Mouse (Mus musculus) neutrophil, adult 65 days (primary cell): Measurements from ENCODE around the gene Krtap4-2. TPM values are rescaled to one million over a fixed set of nuclear protein-coding genes. Genes with fewer than 3 reads are reported as not detected.

Experiments
- total RNA-seq: library from RNA; stranded (reverse); gene quantifications from 2 replicates; pipeline ENCODE4 v1.2.4, GENCODE M21; 2023

Gene Krtap4-2
- not detected in 2 replicates for total RNA-seq

DNA sequence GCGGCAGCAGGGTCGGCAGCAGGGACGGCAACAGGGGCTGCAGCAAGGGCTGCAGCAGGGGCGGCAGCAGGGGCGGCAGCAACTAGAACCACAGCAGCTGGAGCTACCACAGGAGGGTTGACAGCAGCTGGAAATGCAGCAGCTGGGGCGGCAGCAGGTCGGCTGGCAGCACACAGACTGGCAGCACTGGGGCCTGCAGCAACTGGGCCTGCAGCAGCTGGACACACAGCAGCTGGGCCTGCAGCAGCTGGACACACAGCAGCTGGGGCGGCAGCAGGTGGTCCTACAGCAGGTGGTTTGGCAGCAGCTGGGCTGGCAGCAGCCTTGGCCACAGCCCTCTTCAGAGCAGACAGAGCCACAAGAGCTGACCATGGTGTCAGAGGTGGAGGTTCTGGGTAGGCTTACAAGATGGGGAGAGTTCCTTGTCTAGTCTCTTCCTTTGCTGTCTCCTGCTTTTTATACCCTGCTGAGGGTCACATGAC is at the start of gene Krtap4-2:
Krtap4-2 (minus strand) TSS at position 432 of the 482 bp plus-strand sequence.

DNA sequence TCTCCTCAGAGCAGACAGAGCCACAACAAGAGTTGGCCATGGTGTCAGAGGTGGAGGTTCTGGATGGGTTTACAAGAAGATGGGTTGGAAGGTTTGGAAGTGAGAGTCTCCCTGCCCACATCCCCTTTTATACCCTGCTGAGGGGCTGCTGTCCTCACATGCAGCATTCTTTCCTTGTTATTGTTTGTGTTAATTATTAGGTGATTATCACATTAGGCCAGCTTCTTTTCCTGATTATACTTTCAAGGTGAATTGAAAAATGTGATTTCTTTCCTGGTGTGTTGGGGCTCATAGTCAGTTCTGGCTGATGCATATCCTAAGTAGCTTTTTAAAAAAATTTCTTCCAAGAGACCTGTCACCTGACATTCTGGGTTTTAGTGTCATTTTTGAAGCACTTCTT is 31.0 kb upstream of the Krtap4-2 start, which contains the start of gene Krtap4-6:
Krtap4-6 (minus strand) TSS at position 101 of the 400 bp plus-strand sequence.

DNA sequence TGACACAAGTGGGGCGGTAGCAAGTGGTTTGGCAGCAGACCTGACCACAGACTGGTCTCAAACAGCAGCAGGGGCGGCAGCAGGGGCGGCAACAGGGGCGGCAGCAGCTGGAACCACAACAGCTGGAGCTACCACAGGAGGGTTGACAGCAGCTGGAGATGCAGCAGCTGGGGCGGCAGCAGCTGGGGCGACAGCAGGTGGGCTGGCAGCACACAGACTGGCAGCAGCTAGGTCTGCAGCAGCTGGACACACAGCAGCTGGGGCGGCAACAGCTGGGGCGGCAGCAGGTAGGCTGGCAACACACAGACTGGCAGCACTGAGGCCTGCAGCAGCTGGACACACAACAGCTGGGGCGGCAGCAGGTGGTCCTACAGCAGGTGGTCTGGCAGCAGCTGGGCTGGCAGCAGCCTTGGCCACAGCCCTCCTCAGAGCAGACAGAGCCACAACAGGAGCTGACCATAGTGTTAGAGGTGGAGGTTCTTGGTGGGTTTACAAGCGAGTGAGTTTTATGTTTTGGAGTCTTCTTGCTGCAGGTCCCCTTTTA is 23.7 kb upstream of the Krtap4-2 start, which contains the start of gene Gm11563:
Gm11563 (minus strand) TSS at position 494 of the 544 bp plus-strand sequence.

DNA sequence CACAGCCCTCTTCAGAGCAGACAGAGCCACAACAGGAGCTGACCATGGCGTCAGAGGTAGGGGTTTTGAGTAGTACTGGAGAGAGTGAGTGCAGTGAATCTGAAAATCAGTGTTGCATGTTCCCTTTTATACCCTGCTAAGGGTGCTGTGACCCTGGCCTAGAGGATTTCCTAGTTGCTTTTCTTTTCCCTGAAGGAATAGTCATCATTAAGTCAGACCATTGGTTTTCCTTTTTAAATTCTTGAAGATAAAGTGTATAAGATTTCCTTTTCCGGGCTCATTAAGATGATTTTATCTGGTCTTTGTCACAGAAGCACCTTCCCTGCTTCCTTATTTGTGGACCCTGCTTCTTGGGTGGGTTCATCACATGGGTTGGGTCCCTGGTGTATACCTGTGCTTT is 15.3 kb upstream of the Krtap4-2 start, which contains the start of gene Gm11555:
Gm11555 (minus strand) TSS at position 101 of the 400 bp plus-strand sequence.

DNA sequence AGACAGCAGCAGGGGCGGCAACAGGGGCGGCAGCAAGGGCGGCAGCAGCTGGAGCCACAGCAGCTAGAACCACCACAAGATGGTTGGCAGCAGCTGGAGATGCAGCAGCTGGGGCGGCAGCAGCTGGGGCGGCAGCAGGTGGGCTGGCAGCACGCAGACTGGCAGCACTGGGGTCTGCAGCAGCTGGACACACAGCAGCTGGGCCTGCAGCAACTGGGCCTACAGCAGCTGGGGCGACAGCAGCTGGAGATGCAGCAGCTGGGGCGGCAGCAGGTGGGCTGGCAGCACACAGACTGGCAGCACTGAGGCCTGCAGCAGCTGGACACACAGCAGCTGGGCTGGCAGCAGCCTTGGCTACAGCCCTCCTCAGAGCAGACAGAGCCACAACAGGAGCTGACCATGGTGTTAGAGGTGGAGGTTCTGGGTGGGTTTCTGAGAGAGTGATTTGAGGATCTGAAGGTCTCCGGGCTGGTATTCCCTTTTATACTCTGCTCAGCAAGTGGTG is 8.8 kb upstream of the Krtap4-2 start, which contains the start of gene Krtap4-7:
Krtap4-7 (minus strand) TSS at position 455 of the 505 bp plus-strand sequence.

DNA sequence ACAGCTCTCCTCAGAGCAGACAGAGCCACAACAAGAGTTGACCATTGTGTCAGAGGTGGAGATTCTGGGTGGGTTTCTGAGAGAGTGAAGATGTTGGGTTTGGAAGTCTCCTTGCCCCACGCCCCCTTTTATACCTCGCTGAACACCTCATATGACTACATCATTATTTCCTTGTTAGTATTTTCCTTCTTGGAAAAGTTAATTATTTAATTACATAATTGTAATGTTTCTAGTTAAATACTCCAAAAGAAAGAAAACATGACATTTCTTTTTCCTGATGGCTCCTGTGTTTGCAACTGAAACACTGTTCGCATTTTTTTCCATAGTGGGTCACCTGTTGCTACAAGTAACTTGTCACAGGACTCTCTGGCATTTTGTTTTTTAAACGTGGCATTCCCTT is 6.7 kb downstream of the Krtap4-2 start, which contains the start of gene Krtap4-1:
Krtap4-1 (minus strand) TSS at position 101 of the 400 bp plus-strand sequence.

DNA sequence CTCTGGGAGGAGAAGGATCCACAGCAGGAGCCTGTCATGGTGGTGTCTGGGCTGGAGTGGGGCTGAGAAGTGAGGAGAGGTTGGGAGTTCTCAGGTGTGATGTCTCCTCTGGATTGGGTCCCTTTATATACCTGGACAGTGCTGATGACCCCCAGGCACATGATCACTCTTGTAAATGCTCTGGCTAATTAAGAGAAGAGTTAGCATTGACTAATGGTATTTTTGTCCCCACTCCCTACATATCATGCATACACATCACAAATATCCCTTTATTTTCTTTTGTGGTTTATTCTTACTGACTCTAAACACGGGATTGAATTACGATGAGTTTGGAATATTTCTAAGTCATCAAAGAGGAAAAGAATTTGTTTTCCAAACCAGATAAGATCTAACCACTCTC is 14.5 kb downstream of the Krtap4-2 start, which contains the start of gene Gm11562:
Gm11562 (minus strand) TSS at position 101 of the 400 bp plus-strand sequence.

DNA sequence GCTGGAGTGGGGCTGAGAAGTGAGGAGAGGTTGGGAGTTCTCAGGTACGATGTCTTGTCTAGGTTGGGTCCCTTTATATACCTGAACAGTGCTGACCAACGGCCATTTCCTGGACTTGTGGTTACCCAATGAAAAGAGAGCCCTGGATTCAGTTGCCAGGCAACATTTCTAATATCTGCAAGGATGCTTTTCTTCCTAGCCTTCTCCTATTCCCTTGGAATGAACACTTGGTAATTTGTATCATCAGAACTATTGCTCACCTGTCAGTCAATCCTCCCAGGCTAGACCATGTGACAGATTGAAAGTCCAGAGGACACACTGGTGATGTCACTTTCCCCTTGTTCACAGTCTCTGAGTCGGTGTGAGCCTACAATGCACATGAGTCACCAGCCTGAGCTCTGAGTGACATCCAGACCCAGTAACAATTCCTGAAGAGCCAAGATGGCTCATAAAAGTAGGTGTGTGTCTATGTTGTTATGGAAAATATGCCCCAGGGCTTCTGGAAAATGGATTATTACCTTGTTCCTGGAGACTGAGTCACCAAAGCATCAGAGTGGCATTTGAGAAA is 20.0 kb downstream of the Krtap4-2 start, which contains the start of gene Krtap2-4:
Krtap2-4 (minus strand) TSS at position 51 of the 568 bp plus-strand sequence.

DNA sequence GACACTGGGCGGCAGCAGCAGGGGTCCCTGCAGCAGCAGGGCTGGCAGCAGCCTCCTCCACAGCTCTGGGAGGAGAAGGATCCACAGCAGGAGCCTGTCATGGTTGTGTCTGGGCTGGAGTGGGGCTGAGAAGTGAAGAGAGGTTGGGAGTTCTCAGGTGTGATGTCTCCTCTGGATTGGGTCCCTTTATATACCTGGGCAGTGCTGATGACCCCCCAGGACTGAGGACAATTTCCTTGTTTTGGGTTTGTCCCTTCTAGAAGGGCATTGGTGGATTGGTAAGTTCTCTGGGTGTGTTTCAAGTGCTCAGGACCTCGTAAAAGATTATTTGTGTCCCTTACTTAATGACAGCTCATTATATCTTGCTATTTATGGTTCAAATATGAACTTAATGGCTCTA is 24.8 kb downstream of the Krtap4-2 start, which contains the start of gene Gm11937:
Gm11937 (minus strand) TSS at position 101 of the 400 bp plus-strand sequence.

DNA sequence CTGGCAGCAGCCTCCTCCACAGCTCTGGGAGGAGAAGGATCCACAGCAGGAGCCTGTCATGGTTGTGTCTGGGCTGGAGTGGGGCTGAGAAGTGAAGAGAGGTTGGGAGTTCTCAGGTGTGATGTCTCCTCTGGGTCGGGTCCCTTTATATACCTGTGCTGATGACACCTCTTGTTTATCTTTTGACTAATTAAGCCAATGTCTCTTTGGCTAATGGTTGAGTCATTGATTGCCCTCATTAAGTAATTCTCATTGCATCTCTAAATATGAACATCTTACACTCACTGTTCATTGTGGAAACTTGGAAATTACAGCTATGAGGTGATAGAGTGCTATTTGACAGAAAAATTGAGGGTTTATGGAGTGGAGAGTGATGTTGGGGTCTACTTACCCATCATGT is 31.7 kb downstream of the Krtap4-2 start, which contains the start of gene Gm11938:
Gm11938 (minus strand) TSS at position 101 of the 400 bp plus-strand sequence.

DNA sequence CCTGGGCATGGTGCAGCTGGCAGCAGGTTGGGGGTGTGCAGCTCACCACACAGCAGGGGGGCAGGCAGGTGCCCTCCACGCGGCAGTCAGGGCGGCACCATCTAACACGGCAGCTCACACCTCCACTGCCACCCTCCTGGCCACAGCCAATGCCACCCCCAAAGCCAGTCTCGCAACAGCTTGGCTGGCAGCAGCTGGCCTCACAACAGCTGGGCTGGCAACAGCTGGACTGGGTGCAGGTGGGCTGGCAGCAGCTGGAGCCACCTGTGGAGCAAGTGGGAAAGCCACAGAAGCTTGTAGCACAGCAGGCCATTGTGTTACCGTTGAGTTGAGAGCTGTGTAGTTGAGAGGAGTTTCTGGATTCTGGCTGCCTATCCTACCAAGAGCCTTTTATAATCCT is 37.1 kb downstream of the Krtap4-2 start, which contains the start of gene Krtap9-3:
Krtap9-3 (minus strand) TSS at position 364 of the 400 bp plus-strand sequence.

DNA sequence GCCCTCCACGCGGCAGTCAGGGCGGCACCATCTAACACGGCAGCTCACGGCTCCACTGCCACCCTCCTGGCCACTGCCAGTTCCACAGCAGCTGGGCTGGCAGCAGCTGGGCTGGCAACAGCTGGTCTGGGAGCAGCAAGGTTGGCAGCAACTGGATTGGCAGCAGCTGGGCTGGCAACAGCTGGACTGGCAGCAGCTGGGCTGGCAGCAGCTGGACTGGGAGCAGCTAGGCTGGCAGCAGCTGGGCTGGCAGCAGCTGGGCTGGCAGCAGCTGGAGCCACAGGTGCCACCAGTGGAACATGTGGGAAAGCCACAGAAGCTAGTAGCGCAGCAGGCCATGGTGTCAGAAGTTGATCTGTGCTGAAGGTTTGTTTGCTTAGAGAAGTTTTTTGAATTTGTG is 43.9 kb downstream of the Krtap4-2 start, which contains the start of gene Krtap1-3:
Krtap1-3 (minus strand) TSS at position 359 of the 400 bp plus-strand sequence.

Other genes with a start within 250 kb of the Krtap4-2 start
- not detected in 2 replicates for gene Krt10, start 245.7 kb downstream of the Krtap4-2 start, total RNA-seq
- not detected in 2 replicates for gene Krt12, start 212.8 kb downstream of the Krtap4-2 start, total RNA-seq
- not detected in 2 replicates for gene Krt20, start 196.9 kb downstream of the Krtap4-2 start, total RNA-seq
- not detected in 2 replicates for gene Krt23, start 141.9 kb downstream of the Krtap4-2 start, total RNA-seq
- gene Krt39, start 113.7 kb downstream of the Krtap4-2 start, total RNA-seq: not detected in 2 replicates
- gene Krt40, start 91.9 kb downstream of the Krtap4-2 start, total RNA-seq: not detected in 2 replicates
- gene Krtap3-3, start 84.2 kb downstream of the Krtap4-2 start, total RNA-seq: not detected in 2 replicates
- not detected in 2 replicates for gene Krtap3-2, start 78.2 kb downstream of the Krtap4-2 start, total RNA-seq
- gene Gm11939, start 75.6 kb downstream of the Krtap4-2 start, total RNA-seq: not detected in 2 replicates
- not detected in 2 replicates for gene Krtap3-1, start 68.5 kb downstream of the Krtap4-2 start, total RNA-seq
- gene Krtap1-5, start 54.1 kb downstream of the Krtap4-2 start, total RNA-seq: not detected in 2 replicates
- gene Krtap1-4, start 51.4 kb downstream of the Krtap4-2 start, total RNA-seq: not detected in 2 replicates
- not detected in 2 replicates for gene Krtap1-3, start 43.7 kb downstream of the Krtap4-2 start, total RNA-seq
- not detected in 2 replicates for gene Krtap9-3, start 37.0 kb downstream of the Krtap4-2 start, total RNA-seq
- gene Gm11938, start 31.8 kb downstream of the Krtap4-2 start, total RNA-seq: not detected in 2 replicates
- not detected in 2 replicates for gene Gm11937, start 24.9 kb downstream of the Krtap4-2 start, total RNA-seq
- gene Krtap2-4, start 20.2 kb downstream of the Krtap4-2 start, total RNA-seq: not detected in 2 replicates
- not detected in 2 replicates for gene Gm11562, start 14.6 kb downstream of the Krtap4-2 start, total RNA-seq
- gene Krtap4-1, start 6.8 kb downstream of the Krtap4-2 start, total RNA-seq: not detected in 2 replicates
- gene Krtap4-7, start 9.0 kb upstream of the Krtap4-2 start, total RNA-seq: not detected in 2 replicates
- not detected in 2 replicates for gene Gm11555, start 15.2 kb upstream of the Krtap4-2 start, total RNA-seq
- gene Gm11563, start 23.9 kb upstream of the Krtap4-2 start, total RNA-seq: not detected in 2 replicates
- gene Krtap4-6, start 30.9 kb upstream of the Krtap4-2 start, total RNA-seq: not detected in 2 replicates
- not detected in 2 replicates for gene Gm14190, start 55.7 kb upstream of the Krtap4-2 start, total RNA-seq
- not detected in 2 replicates for gene Gm14180, start 99.2 kb upstream of the Krtap4-2 start, total RNA-seq
- not detected in 2 replicates for gene Gm11595, start 137.8 kb upstream of the Krtap4-2 start, total RNA-seq
- gene Krtap4-8, start 145.6 kb upstream of the Krtap4-2 start, total RNA-seq: not detected in 2 replicates
- gene Krtap4-9, start 150.1 kb upstream of the Krtap4-2 start, total RNA-seq: not detected in 2 replicates
- gene Gm11596, start 158.4 kb upstream of the Krtap4-2 start, total RNA-seq: not detected in 2 replicates
- not detected in 2 replicates for gene Gm11569, start 163.8 kb upstream of the Krtap4-2 start, total RNA-seq
- not detected in 2 replicates for gene Gm11554, start 169.4 kb upstream of the Krtap4-2 start, total RNA-seq
- gene Krtap4-13, start 174.8 kb upstream of the Krtap4-2 start, total RNA-seq: not detected in 2 replicates
- not detected in 2 replicates for gene Gm11564, start 180.6 kb upstream of the Krtap4-2 start, total RNA-seq
- gene 2300003K06Rik, start 203.0 kb upstream of the Krtap4-2 start, total RNA-seq: not detected in 2 replicates
- gene Krtap4-16, start 216.5 kb upstream of the Krtap4-2 start, total RNA-seq: not detected in 2 replicates
- not detected in 2 replicates for gene Gm11568, start 222.8 kb upstream of the Krtap4-2 start, total RNA-seq
- gene Gm11559, start 229.4 kb upstream of the Krtap4-2 start, total RNA-seq: not detected in 2 replicates
- not detected in 2 replicates for gene Krtap9-1, start 238.3 kb upstream of the Krtap4-2 start, total RNA-seq
- not detected in 2 replicates for gene Gm11567, start 244.1 kb upstream of the Krtap4-2 start, total RNA-seq